Mouse (Mus musculus): ENCODE data around the gene Rasip1.

Gene Rasip1

DNA sequence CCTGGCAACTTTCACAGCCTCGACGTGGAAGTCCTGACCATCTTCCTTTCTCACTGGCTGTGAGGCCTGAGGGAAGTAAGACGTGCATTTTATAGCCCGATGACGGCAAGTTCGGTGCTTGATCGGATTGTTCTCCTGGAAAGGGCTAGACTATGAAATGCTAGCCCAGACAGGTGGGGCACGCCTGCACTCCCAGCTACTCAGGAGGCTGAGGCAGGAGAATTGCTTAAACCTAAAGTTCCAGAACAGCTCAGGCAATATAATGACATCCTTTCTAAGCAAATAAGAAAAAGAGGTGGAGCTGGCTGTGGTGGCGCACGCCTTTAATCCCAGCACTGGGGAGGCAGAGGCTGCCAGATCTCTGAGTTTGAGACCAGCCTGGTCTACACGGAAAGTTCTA lies 3.8 kb upstream of the Rasip1 start:
- in situ Hi-C loops (cut with MboI, MseI), result no loop called here

DNA sequence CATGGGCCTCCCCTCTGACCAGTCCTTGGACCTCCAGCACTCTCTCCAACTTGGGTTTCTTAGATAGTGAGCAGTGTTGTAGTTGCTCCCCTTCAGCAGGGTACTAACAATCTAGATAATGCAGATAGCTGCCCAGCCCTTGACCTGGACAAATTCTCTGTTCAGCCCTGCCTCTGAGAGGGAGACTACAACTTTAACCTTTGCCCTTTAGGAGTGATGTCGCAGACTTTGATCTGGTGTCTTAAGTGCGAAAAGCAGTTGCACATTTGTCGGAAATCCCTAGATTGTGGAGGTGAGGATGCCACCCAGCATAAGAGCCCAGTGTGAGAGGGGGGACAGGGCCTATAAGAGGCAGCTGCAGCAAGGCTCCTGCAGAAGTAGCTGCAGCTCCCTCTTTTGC lies 2.6 kb upstream of the Rasip1 start:
- in situ Hi-C loops (cut with MboI, MseI), result no loop called here

DNA sequence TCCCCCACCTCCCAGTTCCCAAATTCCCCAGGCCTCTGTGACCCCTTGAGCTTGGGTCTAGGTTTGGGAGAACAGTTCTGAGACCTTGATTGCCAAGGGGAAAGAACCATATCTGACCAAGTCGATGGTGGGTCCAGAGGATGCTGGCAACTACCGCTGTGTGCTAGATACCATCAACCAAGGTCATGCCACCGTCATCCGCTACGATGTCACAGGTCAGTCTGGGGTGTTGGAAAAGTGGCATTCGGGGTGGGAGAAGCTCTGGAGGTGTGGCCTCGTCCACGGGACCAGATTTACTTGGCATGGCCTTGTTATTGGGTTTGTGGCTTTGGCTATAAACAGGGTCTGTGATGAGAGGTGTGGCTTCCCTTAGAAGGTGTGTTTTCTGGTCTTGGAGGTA lies 1.8 kb upstream of the Rasip1 start:
- in situ Hi-C loops (cut with MboI, MseI), result no loop called here

DNA sequence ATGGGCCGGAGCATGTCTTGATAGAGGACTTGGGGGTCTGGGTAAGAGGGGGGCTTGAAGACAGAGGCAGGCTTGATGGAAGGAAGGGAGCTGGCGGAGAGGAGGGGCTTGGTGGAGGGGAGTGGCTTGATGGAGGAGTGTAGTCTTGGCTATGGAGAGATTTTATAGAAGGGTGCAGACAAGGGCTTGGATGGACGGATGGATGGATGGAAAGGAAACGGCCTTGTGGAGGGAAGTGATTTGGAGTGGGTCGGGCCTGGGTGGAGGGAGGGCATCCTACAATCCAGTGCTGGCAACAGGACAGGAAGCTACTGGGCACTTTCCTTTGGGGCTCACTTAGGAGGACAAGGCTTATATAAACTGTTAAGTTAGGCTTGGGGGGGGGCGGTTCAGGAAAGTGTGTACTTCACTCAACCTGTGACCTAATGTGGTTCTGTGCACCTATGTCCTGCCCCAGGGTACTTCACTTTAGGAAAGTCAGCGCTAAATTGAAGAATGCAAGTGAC lies 664 bp upstream of the Rasip1 start:
- in situ Hi-C loops (cut with MboI, MseI), result no loop called here

DNA sequence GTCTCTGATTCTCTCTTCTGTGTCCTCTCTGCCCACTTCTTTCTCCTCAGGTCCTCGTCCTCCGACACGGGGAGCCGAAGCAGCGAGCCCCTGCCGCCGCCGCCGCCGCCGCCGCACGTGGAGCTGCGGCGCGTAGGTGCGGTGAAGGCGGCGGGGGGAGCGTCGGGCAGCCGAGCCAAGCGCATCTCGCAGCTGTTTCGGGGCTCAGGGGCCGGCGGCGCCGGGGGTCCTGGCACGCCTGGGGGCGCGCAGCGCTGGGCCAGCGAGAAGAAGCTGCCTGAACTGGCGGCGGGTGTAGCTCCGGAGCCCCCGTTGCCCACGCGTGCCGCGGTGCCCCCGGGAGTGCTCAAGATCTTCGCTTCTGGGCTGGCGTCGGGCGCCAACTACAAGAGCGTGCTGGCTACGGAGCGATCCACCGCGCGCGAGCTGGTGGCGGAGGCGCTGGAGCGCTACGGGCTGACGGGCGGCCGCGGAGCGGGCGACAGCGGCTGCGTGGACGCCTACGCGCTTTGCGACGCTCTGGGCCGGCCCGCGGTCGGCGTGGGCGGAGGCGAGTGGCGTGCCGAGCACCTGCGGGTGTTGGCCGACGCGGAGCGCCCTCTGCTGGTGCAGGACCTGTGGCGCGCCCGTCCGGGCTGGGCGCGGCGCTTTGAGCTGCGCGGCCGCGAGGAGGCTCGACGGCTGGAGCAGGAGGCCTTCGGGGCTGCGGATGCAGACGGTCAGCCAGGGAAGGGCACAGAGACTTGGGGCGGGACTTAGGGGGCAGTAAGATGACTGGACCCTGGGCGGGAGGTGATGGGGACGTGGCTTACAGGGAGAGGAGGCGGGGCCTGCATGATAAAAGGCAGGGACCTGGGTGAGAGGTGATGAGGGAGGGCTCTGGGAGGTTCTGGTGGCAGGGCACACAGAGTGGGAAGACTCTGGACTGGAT lies 1.3 kb downstream of the Rasip1 start:
- in situ Hi-C loops (cut with MboI, MseI), result no loop called here

DNA sequence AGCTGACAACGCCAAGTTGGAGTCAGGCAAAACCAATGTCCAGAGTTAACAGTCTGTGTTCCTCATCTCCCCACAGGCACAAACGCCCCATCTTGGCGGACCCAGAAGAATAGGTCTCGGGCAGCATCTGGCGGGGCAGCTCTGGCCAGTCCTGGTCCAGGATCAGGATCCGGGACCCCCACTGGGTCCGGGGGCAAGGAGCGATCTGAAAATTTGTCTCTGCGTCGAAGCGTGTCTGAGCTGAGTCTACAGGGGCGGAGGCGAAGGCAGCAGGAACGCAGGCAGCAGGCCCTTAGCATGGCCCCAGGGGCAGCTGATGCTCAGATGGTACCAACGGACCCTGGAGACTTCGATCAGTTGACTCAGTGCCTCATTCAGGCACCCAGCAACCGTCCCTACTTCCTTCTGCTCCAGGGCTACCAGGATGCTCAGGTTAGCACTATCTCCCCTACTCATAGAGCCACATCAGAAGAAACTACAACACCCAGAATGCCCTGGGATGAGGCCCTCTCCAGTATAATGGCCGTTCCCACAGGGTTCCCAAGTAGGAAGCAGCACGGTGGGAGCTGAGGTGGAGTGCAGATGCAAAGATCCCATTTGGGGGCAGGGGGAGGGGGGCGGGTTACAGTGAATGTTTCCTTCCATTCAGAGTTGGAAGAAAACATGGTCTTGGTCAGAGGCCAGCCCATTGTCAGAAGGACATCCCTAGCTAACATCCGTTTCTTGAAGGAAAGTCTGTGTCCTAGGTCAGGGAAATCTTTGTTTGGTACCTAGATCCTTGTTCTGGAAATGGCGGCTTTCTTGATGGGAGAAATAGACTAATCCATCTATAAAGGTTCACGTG lies 3.0 kb downstream of the Rasip1 start:
- in situ Hi-C loops (cut with MboI, MseI), result no loop called here

DNA sequence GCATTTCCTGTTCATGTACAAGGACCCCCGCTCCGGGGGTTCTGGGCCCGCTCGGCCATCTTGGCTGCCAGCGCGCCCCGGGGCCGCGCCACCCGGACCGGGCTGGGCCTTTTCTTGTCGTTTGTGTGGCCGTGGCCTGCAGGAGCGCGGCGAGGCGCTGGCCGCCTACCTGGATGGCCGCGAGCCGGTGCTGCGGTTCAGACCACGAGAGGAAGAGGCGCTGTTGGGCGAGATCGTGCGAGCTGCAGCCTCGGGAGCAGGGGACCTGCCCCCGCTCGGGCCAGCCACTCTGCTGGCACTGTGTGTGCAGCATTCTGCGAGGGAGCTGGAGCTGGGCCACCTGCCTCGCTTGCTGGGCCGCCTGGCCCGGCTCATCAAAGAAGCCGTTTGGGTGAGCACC lies 5.2 kb downstream of the Rasip1 start:
- in situ Hi-C loops (cut with MboI, MseI), result no loop called here

DNA sequence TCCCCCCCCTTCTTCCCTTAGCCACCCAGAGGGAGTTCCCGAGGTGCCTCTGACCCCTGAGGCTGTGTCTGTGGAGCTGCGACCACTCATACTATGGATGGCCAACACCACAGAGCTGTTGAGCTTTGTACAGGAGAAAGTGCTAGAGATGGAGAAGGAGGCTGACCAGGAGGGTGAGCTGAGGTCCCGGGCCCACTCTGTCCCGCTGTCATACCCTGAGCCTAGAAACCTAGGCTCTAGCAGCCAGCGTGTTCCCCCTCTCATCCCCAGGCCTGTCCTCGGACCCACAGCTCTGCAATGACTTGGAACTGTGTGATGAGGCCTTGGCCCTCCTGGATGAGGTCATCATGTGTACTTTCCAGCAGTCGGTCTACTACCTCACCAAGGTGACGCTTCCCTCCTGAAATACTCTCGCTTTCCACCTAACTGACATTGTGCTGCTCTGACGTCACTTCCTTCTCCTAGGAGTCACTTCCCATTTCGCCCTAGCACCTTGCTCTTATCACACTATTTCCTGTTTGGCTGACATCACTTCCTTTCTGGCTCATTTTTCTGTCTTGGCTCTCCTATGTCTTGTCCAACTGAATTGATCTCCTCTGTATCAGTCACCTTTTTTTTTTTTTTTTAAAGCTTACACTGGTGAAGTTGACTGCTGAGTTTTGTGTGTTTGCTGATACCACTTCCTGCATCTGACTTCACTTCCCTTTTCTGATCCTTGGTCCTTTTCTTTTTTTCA lies 7.8 kb downstream of the Rasip1 start:
- in situ Hi-C loops (cut with MboI, MseI), result no loop called here

DNA sequence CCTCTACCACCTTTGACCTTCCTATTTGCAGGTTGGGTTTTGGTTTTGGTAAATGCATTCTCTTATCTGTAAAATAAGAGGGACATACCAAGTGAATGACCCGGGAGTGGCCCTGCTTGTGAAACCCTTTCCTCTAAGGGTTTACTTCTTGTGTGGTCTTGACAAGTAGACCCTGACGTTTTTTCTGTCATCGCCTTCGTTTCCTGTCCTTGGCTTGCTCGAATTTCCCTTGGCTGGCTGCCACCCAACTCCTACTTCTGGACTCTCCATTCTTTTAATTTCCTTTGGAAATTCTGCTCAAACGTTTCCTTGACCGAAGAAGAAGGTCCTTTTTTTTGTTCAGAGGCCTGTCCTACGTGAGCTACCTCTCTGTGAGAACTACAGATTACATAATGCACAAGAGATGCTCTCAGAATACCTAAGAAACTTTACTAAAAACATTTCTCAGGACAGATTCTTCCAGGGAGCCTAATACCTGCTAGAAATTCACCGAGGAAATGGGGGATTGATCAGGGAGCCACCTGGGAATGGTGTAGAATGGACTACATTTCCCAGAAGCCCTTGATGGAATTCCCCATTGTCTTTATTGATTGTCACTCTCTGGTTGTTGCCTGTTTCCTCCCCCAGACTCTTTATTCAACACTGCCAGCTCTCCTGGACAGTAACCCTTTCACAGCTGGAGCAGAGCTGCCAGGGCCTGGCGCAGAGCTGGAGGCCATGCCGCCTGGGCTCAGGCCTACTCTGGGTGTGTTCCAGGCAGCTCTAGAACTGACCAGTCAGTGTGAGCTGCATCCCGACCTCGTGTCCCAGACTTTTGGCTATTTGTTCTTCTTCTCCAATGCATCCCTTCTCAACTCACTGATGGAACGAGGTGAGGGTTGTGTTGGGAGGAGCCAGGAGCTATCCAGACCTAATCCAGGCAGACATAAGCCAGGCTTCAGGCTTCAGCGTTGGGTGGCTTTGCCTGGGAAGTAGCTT lies 8.7 kb downstream of the Rasip1 start:
- in situ Hi-C loops (cut with MboI, MseI), result no loop called here

DNA sequence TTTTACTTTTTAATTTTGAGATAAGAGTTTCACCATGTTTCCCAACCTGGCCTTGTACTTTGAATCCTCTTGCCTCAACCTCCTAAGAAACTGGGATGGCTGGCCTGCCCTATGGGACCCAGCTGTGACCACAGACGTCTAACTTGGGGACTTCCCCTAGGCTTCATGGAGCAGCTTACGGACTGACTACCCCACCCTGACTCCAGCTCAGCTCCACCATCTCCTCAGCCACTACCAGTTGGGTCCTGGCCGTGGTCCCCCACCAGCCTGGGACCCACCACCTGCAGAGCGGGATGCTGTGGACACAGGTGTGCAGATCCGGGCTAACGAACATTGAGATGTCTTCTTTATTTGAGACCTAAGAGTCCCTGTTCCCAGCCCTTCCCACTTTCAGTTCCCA lies 10.4 kb downstream of the Rasip1 start:
- in situ Hi-C loops (cut with MboI, MseI), result no loop called here

GRCm38 (mm10) chr7:45638623-45639401 lies 11.5 kb downstream of the Rasip1 start:
- in situ Hi-C loops (cut with MboI, MseI), result no loop called here

DNA sequence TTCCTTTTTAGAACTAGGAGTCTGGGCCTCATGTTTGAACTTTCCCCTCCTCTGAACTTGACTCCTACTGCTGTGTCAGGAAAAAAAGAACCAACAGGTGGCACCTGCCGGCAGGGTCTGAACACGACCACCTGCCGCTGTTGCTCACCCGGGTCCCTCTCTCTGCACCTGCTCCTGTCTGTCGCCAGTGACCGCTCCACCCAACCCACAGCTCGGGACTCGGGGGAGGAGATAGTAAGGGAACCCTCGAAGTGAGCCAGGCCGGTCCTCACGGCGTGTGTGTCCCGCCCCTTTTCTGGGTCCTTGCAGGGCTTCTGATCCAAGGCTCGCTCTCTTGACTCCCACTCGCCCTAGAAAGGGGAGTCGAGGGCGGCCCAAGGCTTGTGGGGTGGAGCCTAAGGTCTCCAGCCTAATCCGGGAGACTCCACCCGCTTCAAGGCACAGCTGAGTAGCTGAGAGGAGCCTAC lies 12.3 kb downstream of the Rasip1 start, which contains the start of gene Mamstr:
TSS of gene Mamstr (plus strand) at position 417 of the 467 bp plus-strand sequence.
- in situ Hi-C loops (cut with MboI, MseI), result no loop called here

DNA sequence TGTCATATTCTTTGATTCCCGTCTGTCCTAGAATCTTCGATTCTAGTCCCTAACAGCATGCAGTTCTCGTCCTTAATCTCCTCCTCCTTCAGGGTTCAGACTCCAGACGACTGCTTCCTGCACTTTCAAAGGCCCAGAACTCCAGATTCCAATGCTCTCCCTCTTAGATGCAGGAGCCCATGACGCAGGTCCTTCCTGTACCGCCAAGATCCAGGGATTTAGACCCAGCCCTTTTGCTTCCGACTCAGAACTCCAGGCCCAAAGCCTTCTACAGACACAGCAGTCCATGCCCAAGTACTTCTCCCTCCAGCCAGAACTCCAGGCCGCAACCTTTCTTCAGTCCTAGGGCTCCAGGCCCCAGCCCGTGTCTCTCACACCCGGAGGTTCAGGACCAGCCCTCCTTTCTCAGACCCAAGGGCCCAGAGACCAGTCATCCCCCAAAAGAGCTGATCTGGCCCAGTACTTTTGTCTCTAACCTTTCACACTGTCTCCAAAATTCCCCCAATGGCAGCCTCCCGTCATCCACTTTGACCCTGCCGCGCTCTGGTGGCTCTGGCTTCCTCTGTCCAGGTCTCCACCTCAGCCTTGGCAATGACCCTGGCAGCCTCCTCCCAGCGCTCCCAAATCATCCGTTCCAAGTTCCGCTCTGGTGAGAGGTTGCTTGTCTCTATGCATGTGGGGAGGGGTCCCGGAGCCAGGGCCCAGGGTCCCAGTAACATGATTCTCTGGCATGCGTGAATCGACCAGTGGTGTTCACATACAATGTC lies 13.1 kb downstream of the Rasip1 start:
- in situ Hi-C loops (cut with MboI, MseI), result no loop called here

- in situ Hi-C loops (cut with MboI, MseI), result no loop called here
Observed at GRCm38 (mm10) chr7:45641391-45642040, 14.2 kb downstream of the Rasip1 start.

DNA sequence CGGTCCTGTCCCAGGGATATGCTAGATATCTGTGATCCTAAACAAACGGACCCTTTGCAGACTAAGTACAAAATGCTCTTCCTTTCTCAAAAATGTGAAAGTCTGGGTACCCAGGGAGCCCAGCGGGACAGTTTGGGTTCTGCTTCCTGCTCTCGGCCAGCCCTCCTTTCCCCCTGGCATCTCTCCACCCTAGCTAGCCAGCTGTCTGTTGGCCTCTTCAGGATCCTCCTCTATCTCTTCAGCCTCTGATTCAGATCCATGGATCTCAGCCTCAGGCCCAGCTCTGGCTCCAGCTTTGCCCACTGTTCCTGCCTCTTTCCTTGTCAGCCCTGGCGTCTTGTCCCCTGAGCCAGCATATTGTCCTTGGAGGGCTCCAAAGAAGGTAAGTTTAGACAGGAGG lies 14.8 kb downstream of the Rasip1 start:
- in situ Hi-C loops (cut with MboI, MseI), result no loop called here

DNA sequence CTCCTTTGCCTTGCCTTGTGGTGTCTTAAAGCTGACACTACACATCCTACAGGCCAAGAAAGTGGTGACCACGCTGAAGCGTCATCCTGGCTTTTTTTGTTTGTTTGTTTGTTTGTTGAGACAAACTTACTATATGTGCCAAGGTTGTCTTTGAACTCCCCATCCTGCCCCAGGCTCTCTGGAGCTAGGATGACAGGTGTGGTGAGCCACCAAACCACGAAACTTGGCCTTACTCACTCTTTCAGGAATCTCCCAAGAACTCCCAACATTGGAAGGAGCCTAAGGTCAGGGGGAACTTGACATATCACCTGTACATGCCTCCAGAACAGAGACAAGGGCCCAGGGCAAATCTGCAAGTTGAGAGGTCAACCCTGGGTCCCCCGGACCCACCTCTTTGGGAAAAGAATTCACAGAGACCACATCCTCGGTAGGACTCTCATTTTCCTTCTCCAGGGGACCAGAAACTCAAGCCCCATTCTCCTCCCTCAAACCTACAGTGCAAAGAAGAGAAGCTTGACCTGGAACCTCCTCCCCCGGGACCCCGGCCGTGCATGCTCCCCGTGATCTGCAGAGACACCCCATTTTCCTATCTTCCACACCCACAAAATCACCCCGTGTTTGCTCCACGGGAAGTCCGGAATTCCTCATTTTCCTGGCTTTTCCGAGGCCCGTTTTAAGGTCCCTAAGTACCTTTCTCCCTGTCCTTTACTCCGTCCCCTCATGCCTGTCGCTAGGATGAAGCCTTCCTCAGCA lies 15.4 kb downstream of the Rasip1 start:
- in situ Hi-C loops (cut with MboI, MseI), result no loop called here

DNA sequence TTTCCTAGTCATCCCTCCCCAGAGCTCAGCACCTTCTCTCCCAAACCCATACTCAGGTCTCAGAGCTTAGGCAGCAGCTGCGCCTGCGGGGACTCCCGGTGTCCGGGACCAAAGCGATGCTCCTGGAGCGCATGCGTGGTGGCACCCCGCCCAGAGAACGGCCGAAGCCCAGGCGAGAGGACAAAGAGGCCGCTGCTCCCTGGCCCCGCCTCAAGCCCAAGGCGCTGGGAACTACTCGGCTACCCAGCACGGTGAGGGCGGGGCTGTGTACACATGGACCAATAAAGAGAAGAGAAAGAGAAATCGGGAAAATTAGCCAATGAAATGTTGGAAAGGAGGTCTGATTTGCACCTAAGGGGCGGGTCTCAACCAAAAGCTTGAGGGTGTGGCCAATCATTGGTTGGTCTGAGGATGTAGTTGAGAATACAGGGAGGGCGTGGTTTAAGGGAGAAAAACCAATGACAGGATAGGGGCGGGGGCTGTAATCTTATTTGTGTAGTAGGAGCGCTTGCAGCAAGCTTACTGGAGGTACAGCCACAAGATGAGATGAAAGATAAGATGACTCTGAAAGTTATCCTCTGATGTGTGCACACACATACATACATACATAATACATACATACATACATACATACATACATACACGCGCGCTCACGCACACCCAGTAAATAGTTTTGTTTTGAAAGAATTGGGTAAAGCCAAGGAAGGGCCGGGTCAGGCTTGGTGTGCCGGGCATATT lies 16.3 kb downstream of the Rasip1 start:
- in situ Hi-C loops (cut with MboI, MseI), result no loop called here
